Mouse (Mus musculus) adrenal gland, postnatal 10 days (tissue): ENCODE data around the gene Polr3a. TPM values are rescaled to one million over a fixed set of nuclear protein-coding genes. Genes with fewer than 3 reads are reported as not detected.

Experiments used
- DNase-seq: peaks from one replicate; pipeline ENCODE4 v3.0.0; 2021; ENCODE audit warnings: mixed read lengths
- long read RNA-seq, 2 experiments: library from polyadenylated mRNA; stranded (forward); transcript quantifications; one replicate each; pipeline ENCODE4 v2.0.0; 2021
- total RNA-seq, 2 experiments: library from RNA; stranded (reverse); gene quantifications; 2 replicates each; pipeline ENCODE4 v1.2.3; 2021

The Polr3a gene
- total RNA-seq = 10 to 100 TPM; 17.9 to 21.4 TPM
- long read RNA-seq, experiment 1, full-length matches to known transcripts = 2 of 5 reads
- long read RNA-seq, experiment 1, partial matches to known transcripts = 3 of 5 reads
- long read RNA-seq, experiment 1, other reads (novel, unspliced or antisense) = 0 of 5 reads
- long read RNA-seq, experiment 2, full-length matches to known transcripts = 4 of 9 reads
- long read RNA-seq, experiment 2, partial matches to known transcripts = 3 of 9 reads
- long read RNA-seq, experiment 2, other reads (novel, unspliced or antisense) = 2 of 9 reads

DNA sequence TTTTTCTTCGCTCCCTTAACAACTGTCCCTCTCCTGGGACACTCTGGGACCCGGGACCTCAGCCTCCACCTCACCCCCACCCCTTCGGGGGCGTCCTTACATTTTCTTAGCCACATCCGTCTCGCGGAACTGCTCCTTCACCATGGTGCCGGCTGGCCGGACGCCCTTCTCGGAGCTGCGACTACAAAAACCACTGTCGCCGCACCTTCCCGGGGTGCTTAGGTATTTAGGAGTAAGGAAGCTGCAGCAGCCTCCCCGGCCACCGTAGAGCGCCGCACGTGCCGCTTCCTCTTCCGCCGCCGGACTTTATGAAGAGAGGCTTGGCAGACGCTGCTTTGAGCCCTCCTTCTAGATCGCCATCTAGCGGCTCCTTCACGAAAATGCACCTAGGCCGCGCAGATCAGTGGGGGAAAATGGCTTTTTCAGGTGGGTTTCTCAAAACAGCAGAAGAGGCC is at the start of gene Polr3a, which contains the start of gene Rps24:
Gene Polr3a (minus strand): TSS at position 286 of the 455 bp plus-strand sequence.
Gene Rps24 (plus strand): TSS at position 353 of the 455 bp plus-strand sequence.
- DNase-seq = peak; percentile 94

DNA sequence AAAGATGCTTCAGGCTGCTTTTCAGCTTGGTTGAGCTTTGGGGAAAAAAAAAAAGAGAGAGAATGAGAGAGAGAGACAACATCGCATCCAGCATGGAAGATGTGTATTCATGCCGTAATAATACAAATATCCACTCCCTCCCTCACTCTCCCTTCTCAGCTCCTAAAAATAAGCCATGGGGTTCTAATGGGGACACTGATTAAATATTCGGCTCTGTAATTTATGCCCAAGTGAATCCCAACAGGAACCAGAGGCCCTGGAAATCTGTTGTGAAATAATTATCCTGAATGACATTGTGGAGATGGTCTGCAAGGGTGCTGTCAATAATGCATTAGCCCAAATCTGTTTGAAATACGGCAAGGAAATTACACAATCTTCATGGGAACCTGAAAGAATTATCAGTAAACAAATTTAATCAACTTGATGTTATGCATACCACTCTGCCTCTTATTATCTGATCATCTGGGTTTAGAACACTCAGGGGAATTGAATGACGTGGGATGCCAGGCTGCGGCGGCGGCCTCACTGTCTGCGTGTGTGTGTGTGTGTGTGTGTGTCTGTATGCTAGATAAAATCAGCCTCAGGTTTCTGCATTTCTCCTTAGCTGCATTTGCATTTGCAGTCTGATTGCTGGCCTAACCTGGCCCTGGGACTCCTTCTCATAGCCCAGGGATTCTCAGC is 48.1 kb upstream of the Polr3a start:
- DNase-seq = no peak

DNA sequence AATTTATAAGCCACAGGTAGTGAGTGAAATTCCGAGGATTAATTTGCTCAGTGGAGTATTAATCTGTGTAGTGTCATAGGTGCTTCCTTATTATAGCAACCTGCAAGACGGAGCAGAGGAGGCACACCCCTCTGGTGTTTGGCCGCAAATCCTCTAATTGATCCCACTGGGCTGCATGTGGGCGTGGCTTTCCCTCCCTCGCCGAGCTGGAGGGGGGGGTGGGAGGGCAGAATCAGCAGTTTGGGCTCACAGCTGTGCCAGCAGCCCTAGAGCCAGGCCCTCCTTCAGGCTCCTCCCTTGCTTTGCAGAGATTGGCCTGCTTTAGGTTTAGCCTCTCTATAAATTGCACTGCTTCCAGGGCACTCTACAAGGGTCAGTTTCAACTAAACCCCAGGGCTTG is 43.4 kb upstream of the Polr3a start:
- peak; percentile 45 for DNase-seq

DNA sequence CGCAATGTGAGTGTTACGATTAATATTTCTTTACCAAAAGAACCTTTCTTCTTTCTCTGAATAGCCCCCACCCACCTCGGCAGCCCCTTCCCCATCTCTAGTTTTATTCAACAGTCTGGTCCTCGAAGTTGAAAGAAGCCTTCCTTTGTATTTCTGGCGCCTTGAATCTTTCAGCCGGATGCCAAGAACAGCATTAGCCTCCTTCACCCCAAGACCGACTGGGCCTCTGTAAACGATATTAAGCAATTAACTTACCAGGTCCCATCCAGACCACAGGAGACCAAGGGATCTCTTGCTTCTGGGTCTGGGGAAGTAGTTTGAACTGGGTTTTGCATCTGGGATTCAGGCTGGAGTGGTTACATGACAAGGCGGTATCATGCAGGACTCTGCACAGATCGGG is 39.6 kb upstream of the Polr3a start:
- no peak for DNase-seq

DNA sequence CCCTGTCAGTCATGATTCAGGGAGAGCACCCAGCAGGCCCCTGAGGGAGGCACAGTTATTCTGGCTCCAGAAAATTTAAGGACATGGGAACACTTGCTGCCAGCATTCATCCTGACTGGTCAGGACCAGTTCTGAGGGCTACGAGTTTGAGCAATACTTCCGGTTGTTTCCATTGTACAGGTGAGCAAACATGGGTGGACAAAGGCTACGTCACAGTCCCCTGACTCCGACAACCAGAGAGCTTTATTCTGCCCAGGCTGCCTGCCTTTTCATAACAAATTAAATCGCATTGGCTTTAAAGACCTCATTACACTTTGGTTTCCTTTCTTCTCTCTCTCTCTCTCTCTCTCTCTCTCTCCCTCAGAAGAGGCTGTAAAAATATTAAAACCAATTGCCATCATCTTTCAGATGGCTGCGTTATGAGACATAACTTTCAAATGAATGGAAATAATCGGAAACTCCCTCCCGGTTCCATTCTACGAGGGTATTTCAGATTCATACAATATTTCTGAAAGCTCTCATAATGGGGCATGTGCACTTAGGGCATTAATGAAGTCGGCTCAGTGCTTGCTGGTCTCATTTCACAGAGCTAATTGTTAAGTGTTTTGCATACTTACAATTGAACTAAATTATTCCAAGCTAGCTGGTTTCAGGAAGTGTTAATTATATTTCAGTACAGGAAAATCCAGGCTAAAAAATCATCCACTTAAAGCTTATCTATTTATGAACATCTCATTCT is 39.0 kb upstream of the Polr3a start:
- DNase-seq = no peak

DNA sequence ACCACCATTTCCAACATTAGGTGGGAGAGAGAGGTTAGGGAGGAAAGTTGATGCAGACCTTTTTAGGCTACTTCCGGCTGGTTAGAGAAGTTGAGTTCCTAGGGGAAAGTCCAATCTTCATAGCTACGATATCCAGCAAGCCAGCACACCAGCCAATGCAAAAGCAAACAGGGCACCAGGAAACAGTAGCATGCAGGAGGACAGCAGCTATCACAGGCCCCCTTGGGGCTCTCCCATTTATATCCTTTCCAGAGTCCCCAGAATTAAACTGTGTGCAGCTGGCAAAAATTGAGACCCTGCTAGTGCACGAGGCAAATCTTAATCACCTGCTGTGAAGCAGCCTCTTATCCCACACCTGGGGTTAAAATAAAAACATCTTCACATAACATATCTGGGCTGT is 38.3 kb upstream of the Polr3a start:
- no peak for DNase-seq

DNA sequence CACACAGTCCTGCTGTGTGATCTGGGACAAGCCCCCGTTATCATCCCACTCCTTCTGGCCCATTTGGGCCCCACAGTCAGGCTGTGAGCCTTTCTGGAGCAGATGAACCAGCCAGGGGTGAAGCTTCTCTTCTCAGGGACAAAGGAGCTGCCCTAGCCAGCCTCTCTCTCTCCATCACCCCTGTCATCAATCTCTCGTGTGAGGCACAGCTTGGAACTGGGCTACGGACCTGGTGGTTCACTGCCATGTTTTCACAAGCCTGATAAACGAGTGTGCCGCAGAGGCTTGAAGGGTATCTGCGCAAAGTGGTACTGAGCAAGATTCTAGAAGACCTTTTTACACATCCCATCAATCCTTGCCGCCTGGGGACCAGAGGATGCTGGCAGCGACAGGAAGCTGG is 34.7 kb upstream of the Polr3a start:
- no peak for DNase-seq

- no peak for DNase-seq
These were observed 25.8 kb upstream of the Polr3a start for GRCm38 (mm10) chr14:24512527-24513161.

- DNase-seq = no peak
These were observed 23.8 kb upstream of the Polr3a start for GRCm38 (mm10) chr14:24510679-24511078.

DNA sequence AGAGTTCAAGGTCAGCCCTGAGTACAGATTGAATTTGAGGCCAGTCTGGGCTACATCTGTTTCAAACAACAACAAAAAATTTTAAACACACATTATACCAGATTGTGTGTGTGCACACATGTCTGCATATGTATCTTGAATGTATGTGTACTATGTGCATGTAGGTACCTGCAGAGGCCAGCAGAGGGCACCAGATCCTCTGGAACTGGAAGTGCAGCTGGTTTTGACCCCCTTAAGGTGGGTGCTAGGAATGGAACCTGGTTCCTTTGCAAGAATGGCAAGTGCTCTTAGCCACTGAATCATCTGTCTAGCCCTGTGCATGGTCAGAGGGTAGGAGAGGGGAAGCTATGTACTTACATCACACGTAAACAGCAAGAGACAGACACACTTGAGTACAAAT is 23.4 kb upstream of the Polr3a start:
- DNase-seq = no peak

DNA sequence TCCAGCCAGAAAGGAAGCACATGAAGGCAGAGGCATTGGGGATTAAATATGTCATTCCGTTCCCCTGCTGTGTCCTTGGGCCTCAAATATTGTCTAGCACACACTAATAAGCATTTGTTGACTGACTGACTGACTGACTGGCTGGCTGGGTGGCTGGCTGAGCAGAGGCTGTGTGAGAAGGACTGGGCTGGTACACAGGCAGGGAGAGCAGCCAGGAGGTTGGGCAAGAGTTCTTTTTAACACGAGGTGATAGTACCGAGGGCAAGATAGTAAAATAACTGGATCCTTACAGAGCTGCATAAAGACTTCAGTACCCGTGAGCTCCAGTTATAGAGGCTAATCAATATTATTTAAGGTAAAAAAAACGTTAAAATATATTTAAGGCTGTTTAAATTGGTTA is 22.7 kb upstream of the Polr3a start:
- no peak for DNase-seq

GRCm38 (mm10) chr14:24508070-24508773 is 21.4 kb upstream of the Polr3a start:
- DNase-seq = no peak

DNA sequence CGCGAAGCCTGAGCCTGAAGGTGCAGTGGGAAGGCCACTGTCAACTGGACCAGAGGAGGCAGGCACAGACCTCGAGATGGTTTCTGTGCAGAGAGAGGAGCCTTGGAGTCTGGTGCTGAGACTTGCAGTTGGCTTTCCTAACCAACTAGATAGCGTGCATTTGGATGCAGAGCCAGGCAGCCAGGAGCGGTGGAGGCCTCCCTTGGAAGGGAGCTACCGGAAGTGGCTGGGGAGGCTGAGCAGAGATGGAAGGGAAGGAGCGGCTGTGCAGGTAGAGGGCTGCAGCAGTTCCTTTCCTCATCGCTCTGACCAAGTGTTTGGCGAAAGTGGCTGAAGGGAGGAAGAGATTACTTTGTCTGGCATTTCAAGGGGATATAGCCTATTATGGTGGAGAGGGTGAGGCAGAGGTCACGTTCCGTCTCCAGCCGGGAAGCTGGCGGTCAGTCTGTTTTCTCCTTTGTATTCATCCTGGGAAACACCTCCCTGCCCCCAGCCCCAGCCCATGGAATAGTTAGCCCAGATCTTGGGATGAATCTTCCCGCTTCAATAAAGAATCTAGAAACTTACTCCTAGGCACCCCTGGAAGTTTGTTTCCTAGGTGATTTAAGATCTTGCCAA is 20.7 kb upstream of the Polr3a start:
- DNase-seq = no peak

DNA sequence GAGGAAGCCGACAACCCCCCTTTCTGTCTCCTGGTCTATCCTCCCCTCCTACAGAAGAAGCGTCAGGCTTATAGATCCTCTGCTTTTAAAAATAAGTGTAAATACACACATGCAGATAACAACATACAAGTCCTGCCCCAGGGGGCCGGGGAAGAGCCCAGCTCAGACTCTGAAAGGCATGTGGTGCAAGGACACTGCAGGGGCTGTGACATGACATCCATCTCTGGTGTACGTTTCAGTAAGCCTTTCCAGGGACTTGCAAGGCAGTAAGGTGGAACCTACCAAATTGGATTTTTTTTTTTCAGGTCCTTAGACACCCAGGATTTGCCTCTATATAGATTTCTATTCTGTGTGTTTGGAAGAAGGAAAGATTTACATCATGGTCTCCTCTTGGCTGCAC is 14.4 kb upstream of the Polr3a start:
- DNase-seq = no peak

GRCm38 (mm10) chr14:24500845-24501186 is 14.0 kb upstream of the Polr3a start:
- no peak for DNase-seq

DNA sequence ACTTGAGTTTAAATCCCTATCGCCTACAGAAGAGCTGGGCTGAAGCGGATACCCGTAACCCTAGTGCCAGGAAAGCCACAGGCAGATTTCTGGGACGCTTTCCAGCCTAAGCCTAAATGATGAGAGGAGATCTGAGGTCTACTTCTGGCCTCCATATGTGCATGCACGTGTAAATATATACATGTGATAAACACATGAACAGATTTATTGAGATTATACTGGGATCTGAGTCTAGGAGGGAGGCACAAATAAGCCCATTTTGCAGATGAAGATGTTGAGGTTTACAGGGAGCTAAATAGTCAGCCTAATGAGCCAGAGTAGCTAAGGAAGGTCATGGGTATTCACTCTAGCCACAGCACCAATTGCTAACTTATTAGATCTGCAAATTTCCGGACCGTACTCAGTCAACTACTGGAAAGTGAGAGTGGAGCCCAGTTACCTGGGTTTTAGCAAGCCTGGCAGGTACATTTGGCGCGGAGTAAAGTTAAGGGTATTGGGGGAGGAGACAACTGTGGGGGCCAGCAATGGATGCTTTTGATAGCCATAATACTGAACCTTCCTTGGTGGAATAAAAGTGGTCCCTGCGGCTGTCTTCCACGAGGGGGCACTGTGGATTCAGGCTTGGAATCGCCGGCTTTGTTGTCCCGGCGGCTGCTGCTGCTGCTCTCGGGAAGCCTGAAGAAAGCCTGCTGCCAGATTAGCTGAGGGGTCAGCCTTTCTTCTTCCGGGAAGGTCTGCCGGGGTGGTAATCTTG is 13.4 kb upstream of the Polr3a start:
- peak; percentile 92 for DNase-seq

DNA sequence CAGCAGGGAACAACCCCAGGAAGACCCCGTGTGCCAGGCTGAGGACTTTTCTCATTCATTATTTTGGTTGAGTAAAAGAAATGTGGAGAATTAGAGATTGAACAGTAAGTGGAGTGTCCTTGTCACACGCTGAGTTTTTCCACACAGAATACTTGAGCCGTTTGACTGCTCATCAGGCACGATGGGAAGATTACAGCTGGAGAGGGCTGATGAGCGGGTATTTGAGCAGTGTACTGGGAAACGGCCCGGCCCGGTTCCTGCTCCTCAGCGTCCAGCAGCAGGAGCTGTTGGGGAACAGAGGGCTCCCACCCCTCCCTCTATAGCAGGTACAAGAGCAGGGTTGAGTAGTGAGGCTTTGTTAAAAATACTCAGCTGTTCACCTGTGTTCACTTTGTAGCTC is 12.6 kb upstream of the Polr3a start:
- no peak for DNase-seq

- DNase-seq = peak; percentile 59
These were observed 11.8 kb upstream of the Polr3a start for GRCm38 (mm10) chr14:24498561-24499255.

DNA sequence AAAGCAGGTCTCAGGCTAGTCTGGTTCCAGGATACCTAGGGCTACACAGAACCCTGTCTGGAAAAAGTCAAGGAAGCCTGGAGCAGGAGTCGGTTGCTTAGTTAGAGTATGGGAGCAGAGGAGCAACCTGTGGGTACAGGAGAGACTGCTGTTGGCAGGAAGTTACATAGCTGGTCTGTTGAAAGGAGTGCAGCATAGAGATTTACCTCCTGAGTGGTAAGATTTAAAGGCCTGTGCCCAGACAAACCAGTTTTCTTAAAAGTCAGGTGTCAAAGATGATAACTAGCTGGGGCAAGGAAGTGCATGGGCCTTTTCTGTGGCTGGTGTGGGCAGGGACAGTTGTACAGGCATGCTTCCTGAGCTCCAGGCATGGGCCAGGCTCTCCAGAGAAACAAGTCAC is 10.6 kb upstream of the Polr3a start:
- DNase-seq = no peak

GRCm38 (mm10) chr14:24496507-24496906 is 9.6 kb upstream of the Polr3a start:
- DNase-seq = no peak
